Mouse (Mus musculus) limb, embryonic 12.5 days (tissue): Measurements from ENCODE around the gene Gm20388. TPM values are rescaled to one million over a fixed set of nuclear protein-coding genes. Genes with fewer than 3 reads are reported as not detected.

Experiments used
- ATAC-seq: fragments of 200-750 bp; cut with Nextera tagmentation; 2 replicates; pipeline ENCODE4 v1.8.0; 2017; ENCODE audit warnings: low read depth, moderate TSS enrichment; ENCODE audit not compliant: insufficient number of reproducible peaks, insufficient read depth, low FRiP score, low TSS enrichment
- H3K27ac ChIP-seq: fragments of 300-500 bp; sonication (generic); 2 replicates; pipeline ENCODE4 v1.5.1; 2016; ENCODE audit warnings: mild to moderate bottlenecking, moderate library complexity
- H3K27me3 ChIP-seq: fragments of 300-500 bp; sonication (generic); 2 replicates; pipeline ENCODE4 v1.6.1; 2016; ENCODE audit warnings: mild to moderate bottlenecking, moderate library complexity
- H3K36me3 ChIP-seq: fragments of 300-500 bp; sonication (generic); 2 replicates; pipeline ENCODE4 v1.6.1; 2016; ENCODE audit warnings: mild to moderate bottlenecking, moderate library complexity
- H3K4me1 ChIP-seq: fragments of 300-500 bp; sonication (generic); replicated peaks from 2 replicates; pipeline ENCODE4 v1.6.1; 2016
- H3K4me2 ChIP-seq: fragments of 300-500 bp; sonication (generic); 2 replicates; pipeline ENCODE4 v1.6.1; 2016; ENCODE audit warnings: mild to moderate bottlenecking, moderate library complexity
- H3K4me3 ChIP-seq: fragments of 300-500 bp; sonication (generic); replicated peaks from 2 replicates; pipeline ENCODE4 v1.5.1; 2016; ENCODE audit warnings: mild to moderate bottlenecking
- H3K9ac ChIP-seq: fragments of 300-500 bp; sonication (generic); replicated peaks from 2 replicates; pipeline ENCODE4 v1.6.1; 2016; ENCODE audit warnings: mild to moderate bottlenecking, moderate library complexity
- H3K9me3 ChIP-seq: fragments of 300-500 bp; sonication (generic); 2 replicates; pipeline ENCODE4 v1.6.1; 2016; ENCODE audit warnings: mild to moderate bottlenecking, moderate library complexity
- WGBS: fragments of 180-500 bp; shearing (Covaris S2); methylation state at CpG from one replicate; pipeline ENCODE4 v1.1.7; 2016; 5-methylcytosine and 5-hydroxymethylcytosine counted together
- polyA plus RNA-seq: library from polyadenylated mRNA; unstranded; fragments of >200 nt; fragmentation: Nextera tagmentation; extraction: Ambion mirVana; gene quantifications from 2 replicates; pipeline ENCODE4 v1.2.1, GENCODE M21; 2016

Gene Gm20388
- polyA plus RNA-seq, 1 experiment from 2014 or later = not detected

DNA sequence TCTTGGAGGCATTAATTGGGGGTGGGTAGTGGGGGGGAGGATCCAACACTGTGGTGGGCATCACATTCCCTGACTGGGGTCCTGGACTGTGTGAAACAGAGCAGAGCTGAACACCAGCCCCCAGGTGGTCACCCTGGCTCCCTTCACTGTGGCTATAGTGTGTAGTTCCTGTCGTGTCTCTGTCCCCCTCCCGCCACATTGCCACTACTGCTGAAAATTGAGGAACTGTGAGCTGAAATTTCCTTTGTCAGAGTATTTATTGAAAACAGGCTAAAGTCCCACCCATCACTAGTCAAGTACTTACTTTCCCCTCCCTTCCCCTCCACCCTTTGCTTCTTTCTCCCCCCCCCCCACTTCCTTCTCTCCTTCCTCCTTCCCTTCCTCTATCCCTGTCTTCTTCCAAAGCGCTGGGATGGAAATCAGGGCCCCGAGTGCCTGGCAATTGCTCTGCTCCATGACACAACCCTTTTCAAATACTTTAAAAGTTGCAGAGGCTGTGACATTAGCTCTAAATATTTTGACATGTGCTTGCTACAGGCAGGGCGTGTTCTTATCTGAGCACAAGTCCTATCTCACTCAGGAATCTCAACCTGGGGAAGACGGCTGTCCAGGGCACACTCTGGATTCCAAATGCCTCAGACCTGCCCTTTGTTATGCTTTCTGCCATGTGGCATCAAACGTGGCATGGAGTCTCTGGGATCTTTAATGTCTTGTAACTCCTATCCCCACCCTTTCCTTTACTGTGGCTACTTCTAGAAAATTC is 1200.7 kb downstream of the Gm20388 start:
- peaks cover 57% of the 10 kb centered on the region for H3K27me3 ChIP-seq
- ATAC-seq = no peak

DNA sequence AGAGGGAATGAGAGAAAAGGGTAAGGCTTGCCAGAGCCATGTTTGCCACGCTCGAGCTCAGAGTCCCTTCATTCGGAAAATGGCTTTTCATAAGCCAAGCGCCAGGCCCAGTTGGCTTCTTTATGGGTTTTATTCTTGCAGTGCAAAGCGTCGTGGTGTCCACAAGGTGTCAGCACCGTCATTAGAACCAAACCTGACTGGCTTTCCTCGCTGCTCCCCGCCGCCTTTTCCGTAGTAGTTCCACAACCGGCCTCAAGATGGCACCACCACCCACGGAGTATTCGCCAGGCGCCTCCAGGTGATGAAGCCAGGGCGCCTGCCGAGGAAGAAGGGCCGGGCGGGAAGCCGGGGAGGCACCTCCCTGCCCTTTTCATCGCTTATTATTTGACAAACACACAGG is 1202.6 kb downstream of the Gm20388 start:
- Histone ChIP-seq H3K9me3 (no peaks in the 10 kb centered on the region), H3K4me2 (peak overlapping the region; percentile 49; the same call in 1 of the 2 replicates), H3K27ac (no peak overlapping the region), H3K4me3 (no peak overlapping the region), H3K9ac (no peak overlapping the region), H3K27me3 (peaks cover 76% of the 10 kb centered on the region), H3K4me1 (peaks cover 44% of the 10 kb centered on the region), H3K36me3 (no peaks in the 10 kb centered on the region)
- no peak for ATAC-seq
- WGBS = 1% methylated on average over 21 of the region's 21 CpGs

More for the DNA sequence above, 1200.7 kb downstream of the Gm20388 start:
- H3K9ac ChIP-seq = no peak overlapping the region
- H3K36me3 ChIP-seq = peaks cover 5% of the 10 kb centered on the region
- H3K4me3 ChIP-seq = no peak overlapping the region
- H3K27ac ChIP-seq = no peak overlapping the region
- H3K4me2 ChIP-seq = no peak overlapping the region
- no peaks in the 10 kb centered on the region for H3K9me3 ChIP-seq
- 52% methylated on average over 7 of the region's 7 CpGs for WGBS
- peaks cover 42% of the 10 kb centered on the region for H3K4me1 ChIP-seq

DNA sequence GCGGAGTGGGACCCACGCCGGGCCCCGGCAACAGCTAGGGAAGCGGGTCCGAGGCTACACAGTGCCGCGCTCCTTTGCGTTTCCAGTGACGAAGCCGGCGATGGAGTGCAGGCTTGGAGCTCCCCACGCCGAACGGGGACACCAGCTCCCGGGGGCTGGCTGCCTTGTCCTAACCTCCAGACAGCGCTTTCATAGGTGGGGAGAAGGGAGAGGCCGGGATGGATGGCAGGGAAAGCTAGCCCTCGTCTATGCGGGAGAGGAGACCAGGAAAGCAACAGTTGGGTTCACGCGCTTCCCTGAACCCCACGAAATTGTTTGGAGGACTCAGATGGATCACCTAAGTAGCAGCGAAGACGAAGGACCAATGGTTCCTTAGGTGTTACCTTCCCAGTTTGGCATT is 1204.5 kb downstream of the Gm20388 start:
- peak overlapping the region; percentile 49 for H3K4me2 ChIP-seq
- H3K4me3 ChIP-seq = peak overlapping the region; percentile 27
- peaks cover 83% of the 10 kb centered on the region for H3K27me3 ChIP-seq
- peaks cover 41% of the 10 kb centered on the region for H3K4me1 ChIP-seq
- under 1% methylated on average over 25 of the region's 25 CpGs for WGBS
- peak overlapping the region; percentile 31; the same call in 1 of the 2 replicates for H3K9ac ChIP-seq
- no peaks in the 10 kb centered on the region for H3K36me3 ChIP-seq
- no peak for ATAC-seq
- H3K27ac ChIP-seq = no peak overlapping the region
- H3K9me3 ChIP-seq = no peaks in the 10 kb centered on the region

DNA sequence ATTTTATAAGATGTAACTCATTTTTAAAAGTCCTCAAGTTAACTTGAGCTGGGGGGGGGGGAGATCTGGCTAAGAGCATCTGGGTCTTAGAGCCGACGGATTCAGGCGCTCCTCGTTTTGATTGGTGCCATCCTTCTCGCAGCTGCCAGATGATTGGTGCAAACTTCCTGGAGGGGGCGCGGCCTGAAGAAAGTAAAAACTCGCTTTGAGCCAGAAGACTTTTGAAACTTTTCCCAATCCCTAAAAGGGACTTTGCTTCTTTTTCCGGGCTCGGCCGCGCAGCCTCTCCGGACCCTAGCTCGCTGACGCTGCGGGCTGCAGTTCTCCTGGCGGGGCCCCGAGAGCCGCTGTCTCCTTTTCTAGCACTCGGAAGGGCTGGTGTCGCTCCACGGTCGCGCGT is 1205.3 kb downstream of the Gm20388 start, which contains the start of gene Foxc2:
Gene Foxc2, plus strand, starts transcription at position 224 of the 400 bp plus-strand sequence.
- ATAC-seq = no peak

DNA sequence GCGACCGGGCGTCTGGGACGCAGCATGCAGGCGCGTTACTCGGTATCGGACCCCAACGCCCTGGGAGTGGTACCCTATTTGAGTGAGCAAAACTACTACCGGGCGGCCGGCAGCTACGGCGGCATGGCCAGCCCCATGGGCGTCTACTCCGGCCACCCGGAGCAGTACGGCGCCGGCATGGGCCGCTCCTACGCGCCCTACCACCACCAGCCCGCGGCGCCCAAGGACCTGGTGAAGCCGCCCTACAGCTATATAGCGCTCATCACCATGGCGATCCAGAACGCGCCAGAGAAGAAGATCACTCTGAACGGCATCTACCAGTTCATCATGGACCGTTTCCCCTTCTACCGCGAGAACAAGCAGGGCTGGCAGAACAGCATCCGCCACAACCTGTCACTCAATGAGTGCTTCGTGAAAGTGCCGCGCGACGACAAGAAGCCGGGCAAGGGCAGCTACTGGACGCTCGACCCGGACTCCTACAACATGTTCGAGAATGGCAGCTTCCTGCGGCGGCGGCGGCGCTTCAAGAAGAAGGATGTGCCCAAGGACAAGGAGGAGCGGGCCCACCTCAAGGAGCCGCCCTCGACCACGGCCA is 1206.0 kb downstream of the Gm20388 start:
- Histone ChIP-seq H3K27ac (peak overlapping the region; percentile 89), H3K36me3 (0 out of 2 replicates have a peak, but pooled peaks cover 5% of the 10 kb centered on the region), H3K9ac (peak overlapping the region; percentile 70), H3K4me3 (peak overlapping the region; percentile 62), H3K4me1 (peaks cover 50% of the 10 kb centered on the region), H3K9me3 (no peaks in the 10 kb centered on the region), H3K4me2 (peak overlapping the region; percentile 91), H3K27me3 (peaks cover 85% of the 10 kb centered on the region)
- under 1% methylated on average over 55 of the region's 55 CpGs for WGBS
- 0 out of 2 replicates have a peak, but pooled peaks have one; percentile 6 for ATAC-seq

More for the DNA sequence above, 1205.3 kb downstream of the Gm20388 start, which contains the start of gene Foxc2:
- Histone ChIP-seq H3K4me2 (peak within 1 kb of the TSS; percentile 91), H3K4me3 (peak within 1 kb of the TSS; percentile 62), H3K9ac (peak within 1 kb of the TSS; percentile 70), H3K9me3 (no peaks in the 10 kb centered on the region), H3K36me3 (no peaks in the 10 kb centered on the region), H3K27me3 (peaks cover 85% of the 10 kb centered on the region), H3K27ac (peak within 1 kb of the TSS; percentile 89), H3K4me1 (peaks cover 49% of the 10 kb centered on the region)
- under 1% methylated on average over 24 of the region's 25 CpGs for WGBS

DNA sequence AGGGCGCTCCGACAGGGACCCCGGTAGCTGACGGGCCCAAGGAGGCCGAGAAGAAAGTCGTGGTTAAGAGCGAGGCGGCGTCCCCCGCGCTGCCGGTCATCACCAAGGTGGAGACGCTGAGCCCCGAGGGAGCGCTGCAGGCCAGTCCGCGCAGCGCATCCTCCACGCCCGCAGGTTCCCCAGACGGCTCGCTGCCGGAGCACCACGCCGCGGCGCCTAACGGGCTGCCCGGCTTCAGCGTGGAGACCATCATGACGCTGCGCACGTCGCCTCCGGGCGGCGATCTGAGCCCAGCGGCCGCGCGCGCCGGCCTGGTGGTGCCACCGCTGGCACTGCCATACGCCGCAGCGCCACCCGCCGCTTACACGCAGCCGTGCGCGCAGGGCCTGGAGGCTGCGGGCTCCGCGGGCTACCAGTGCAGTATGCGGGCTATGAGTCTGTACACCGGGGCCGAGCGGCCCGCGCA is 1206.6 kb downstream of the Gm20388 start:
- Histone ChIP-seq H3K9ac (peak overlapping the region; percentile 70), H3K27ac (no peak overlapping the region), H3K27me3 (peaks cover 88% of the 10 kb centered on the region), H3K4me1 (peaks cover 50% of the 10 kb centered on the region), H3K4me2 (peak overlapping the region; percentile 91), H3K4me3 (peak overlapping the region; percentile 62), H3K9me3 (no peaks in the 10 kb centered on the region), H3K36me3 (0 out of 2 replicates have a peak, but pooled peaks cover 7% of the 10 kb centered on the region)
- under 1% methylated on average over 62 of the region's 62 CpGs for WGBS
- ATAC-seq = no peak

DNA sequence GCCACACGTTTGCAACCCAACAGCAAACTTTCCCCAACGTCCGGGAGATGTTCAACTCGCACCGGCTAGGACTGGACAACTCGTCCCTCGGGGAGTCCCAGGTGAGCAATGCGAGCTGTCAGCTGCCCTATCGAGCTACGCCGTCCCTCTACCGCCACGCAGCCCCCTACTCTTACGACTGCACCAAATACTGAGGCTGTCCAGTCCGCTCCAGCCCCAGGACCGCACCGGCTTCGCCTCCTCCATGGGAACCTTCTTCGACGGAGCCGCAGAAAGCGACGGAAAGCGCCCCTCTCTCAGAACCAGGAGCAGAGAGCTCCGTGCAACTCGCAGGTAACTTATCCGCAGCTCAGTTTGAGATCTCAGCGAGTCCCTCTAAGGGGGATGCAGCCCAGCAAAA is 1207.3 kb downstream of the Gm20388 start:
- Histone ChIP-seq H3K27ac (no peak overlapping the region), H3K27me3 (peaks cover 89% of the 10 kb centered on the region), H3K4me1 (peaks cover 50% of the 10 kb centered on the region), H3K9ac (peak overlapping the region; percentile 70), H3K9me3 (no peaks in the 10 kb centered on the region), H3K36me3 (0 out of 2 replicates have a peak, but pooled peaks cover 7% of the 10 kb centered on the region), H3K4me2 (peak overlapping the region; percentile 91), H3K4me3 (peak overlapping the region; percentile 62)
- WGBS = under 1% methylated on average over 28 of the region's 28 CpGs
- no peak for ATAC-seq

DNA sequence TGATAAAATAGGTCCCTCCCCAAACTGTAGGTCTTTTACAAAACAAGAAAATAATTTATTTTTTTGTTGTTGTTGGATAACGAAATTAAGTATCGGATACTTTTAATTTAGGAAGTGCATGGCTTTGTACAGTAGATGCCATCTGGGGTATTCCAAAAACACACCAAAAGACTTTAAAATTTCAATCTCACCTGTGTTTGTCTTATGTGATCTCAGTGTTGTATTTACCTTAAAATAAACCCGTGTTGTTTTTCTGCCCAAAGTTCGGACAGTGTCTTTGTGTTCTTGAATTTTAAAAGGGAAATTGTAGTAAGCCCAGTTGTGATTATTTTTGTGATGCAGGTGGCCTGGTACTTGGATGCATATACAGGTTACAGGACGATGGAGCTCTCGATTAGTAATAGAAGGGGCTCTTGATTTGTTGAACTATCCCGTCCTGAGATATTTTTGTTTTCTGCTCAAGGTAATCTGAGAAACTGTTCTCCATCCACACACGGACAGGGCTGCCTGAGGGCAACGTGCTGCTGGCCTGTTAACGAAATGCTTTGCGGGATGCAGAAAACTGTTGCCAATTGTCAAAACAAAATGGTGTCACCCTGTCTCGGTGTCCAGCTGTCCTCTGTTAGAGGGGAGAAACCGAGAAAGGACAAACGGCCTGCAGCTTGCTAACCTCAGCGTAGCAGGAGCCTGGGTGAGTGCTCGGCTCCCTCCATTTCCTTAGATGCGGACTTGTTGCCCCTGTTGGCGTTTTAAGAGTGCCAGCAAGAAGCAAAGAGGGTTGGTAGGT is 1208.2 kb downstream of the Gm20388 start:
- no peak overlapping the region for H3K27ac ChIP-seq
- peaks cover 45% of the 10 kb centered on the region for H3K4me1 ChIP-seq

DNA sequence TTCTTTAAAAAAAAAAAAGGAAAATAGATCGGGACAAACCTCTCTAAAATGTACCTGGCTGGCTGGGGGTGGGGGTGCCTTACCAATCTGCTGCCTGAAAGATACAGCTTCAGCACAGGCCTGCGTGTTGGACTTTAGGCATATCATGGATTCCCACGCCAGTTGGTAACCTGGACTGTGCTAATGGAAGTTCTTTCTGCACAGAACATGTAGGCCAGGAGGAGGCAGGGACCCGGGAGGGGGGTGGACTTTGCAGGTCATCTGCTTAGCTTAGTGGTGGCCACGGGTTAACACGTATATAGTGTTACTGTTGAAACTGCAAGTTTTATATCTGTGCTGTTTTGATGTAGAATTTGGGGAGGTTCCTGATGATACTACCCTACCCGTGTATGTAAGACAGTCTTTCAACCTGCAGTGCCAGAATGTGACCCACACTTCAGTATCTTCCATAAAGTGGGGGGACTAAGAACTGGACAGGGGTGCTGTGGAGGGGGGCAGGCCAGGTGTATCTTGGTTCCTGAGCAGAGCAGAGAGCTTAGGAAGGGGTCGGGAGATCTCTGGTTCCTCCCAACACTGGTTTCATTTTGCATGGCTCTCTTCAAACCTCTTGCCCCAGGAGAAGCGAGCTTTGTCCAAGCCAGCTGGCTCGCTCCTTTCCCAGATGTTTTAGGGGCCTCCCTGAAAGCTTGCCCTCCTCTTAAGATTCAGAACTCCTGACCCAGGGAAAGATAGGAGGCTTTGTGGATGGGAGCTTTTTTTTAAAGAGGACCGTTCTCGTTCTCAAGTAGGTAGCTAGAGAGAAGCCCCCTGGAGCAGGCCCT is 1209.2 kb downstream of the Gm20388 start:
- ATAC-seq = no peak
- no peak overlapping the region for H3K9ac ChIP-seq
- 0 out of 2 replicates have a peak, but pooled peaks cover 7% of the 10 kb centered on the region for H3K36me3 ChIP-seq
- peaks cover 93% of the 10 kb centered on the region for H3K27me3 ChIP-seq
- H3K4me2 ChIP-seq = peak overlapping the region; percentile 91
- peak overlapping the region; percentile 62 for H3K4me3 ChIP-seq
- H3K27ac ChIP-seq = no peak overlapping the region
- peaks cover 39% of the 10 kb centered on the region for H3K4me1 ChIP-seq
- no peaks in the 10 kb centered on the region for H3K9me3 ChIP-seq
- WGBS = 4% methylated on average over 12 of the region's 12 CpGs

More for the DNA sequence above, 1208.2 kb downstream of the Gm20388 start:
- H3K4me2 ChIP-seq = peak overlapping the region; percentile 91
- 0 out of 2 replicates have a peak, but pooled peaks cover 7% of the 10 kb centered on the region for H3K36me3 ChIP-seq
- peaks cover 93% of the 10 kb centered on the region for H3K27me3 ChIP-seq
- no peak for ATAC-seq
- peak overlapping the region; percentile 70; the same call in 1 of the 2 replicates for H3K9ac ChIP-seq
- no peaks in the 10 kb centered on the region for H3K9me3 ChIP-seq
- peak overlapping the region; percentile 62 for H3K4me3 ChIP-seq
- WGBS = 2% methylated on average over 18 of the region's 18 CpGs
